Mouse (Mus musculus): ENCODE measurements around the gene Ten1.

DNA sequence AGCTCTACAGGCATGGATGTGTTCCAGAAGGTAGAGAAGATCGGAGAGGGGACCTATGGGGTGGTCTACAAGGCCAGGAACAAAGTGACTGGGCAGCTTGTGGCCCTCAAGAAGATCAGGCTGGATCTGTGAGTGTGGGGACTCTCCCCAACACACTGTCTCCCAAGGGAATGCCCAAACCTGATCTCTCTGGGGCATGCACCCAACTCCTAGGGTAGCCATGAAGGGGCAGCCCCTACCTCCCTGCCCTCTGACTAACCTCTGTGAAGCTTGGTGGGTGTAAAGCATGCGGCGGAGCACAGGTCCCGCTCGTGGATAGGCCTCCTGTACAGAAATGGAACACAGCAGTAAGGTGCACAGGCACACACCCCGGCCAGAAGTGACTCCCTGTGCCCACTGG is 17.3 kb downstream of the Ten1 start:
- TF ChIP-seq GATA1 (IDR thresholded peaks at IDR 0.05; ENCODE audit: borderline replicate concordance, low read length) (no peak), CTCF (IDR thresholded peaks at IDR 0.05; ENCODE audit: low read depth, low read length) (no peak)
